Mouse (Mus musculus) embryonic facial prominence, embryonic 10.5 days (tissue): ENCODE measurements around the gene Mrpl4. TPM values are rescaled to one million over a fixed set of nuclear protein-coding genes. Genes with fewer than 3 reads are reported as not detected.

ENCODE experiments used
- DNase-seq: peaks from one replicate; pipeline ENCODE4 v3.0.0-alpha.2; 2017; ENCODE audit warnings: low spot score
- H3K27ac ChIP-seq: fragments of 300-500 bp; sonication (generic); replicated peaks from 2 replicates; pipeline ENCODE4 v1.5.1; 2016; ENCODE audit warnings: mild to moderate bottlenecking
- H3K27me3 ChIP-seq: fragments of 300-500 bp; sonication (generic); replicated peaks from 2 replicates; pipeline ENCODE4 v1.6.1; 2016; ENCODE audit warnings: low read depth, mild to moderate bottlenecking; ENCODE audit not compliant: poor library complexity, severe bottlenecking
- H3K36me3 ChIP-seq: fragments of 300-500 bp; sonication (generic); replicated peaks from 2 replicates; pipeline ENCODE4 v1.6.1; 2016; ENCODE audit warnings: mild to moderate bottlenecking, moderate library complexity
- H3K4me1 ChIP-seq: fragments of 300-500 bp; sonication (generic); 2 replicates; pipeline ENCODE4 v1.6.1; 2016
- H3K4me3 ChIP-seq: fragments of 300-500 bp; sonication (generic); 2 replicates; pipeline ENCODE4 v1.5.1; 2016; ENCODE audit warnings: mild to moderate bottlenecking, moderate library complexity
- H3K9me3 ChIP-seq: fragments of 300-500 bp; sonication (generic); 2 replicates; pipeline ENCODE4 v1.6.1; 2016; ENCODE audit warnings: mild to moderate bottlenecking
- WGBS: fragments of 180-500 bp; shearing (Covaris S2); methylation state at CpG from one replicate; pipeline ENCODE4 v1.1.7; 2016; 5-methylcytosine and 5-hydroxymethylcytosine counted together
- polyA plus RNA-seq: library from polyadenylated mRNA; unstranded; fragments of >200 nt; fragmentation: Nextera tagmentation; extraction: Ambion mirVana; gene quantifications from 2 replicates; pipeline ENCODE4 v1.2.1, GENCODE M21; 2016

Mrpl4 gene
- polyA plus RNA-seq, 1 experiment from 2014 or later = 161 TPM

DNA sequence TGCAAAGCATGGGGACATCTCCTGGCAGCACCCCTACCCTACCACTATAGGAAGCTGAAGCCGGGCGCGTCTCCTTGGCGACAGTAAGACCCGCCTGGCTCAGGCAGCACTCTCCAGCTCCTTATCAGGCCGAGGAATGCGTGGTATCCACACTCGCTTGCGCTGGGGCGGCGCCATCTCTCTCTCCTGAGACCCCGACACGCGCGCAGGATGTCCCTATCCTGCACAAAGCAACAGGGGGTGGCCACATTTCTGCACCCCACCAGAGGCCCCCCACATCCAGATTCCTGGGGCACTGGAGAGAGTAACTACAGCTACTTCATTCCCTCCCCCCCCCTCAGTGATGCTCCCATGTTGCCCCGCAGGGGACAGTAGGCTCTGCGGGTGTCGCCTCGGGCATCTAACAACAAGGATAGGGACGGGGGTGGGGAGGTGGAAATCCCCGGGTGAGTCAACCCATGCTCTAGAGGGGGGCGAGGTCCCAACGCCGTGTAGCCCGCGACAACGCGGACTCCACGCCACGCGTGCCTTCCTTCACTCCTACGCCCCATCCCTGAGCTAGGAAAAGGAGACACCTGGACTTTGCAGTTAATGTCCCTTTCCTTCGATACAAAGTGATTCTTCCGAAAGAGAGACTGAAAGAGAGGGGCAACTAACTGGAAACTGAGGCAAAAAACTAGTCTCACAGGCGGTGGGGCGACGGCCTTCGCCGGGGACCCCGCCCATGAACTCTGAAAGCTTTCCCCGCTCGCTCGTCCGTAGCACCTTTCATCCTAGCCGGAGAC lies 26.9 kb upstream of the Mrpl4 start:
- Histone ChIP-seq H3K27me3 (no peaks in the 10 kb centered on the region), H3K9me3 (no peaks in the 10 kb centered on the region), H3K4me1 (peaks cover 80% of the 10 kb centered on the region), H3K27ac (peak overlapping the region; percentile 98), H3K4me3 (peak overlapping the region; percentile 93), H3K36me3 (peaks cover 7% of the 10 kb centered on the region; the same call in 1 of the 2 replicates)
- WGBS = 1% methylated on average over 45 of the region's 45 CpGs
- DNase-seq = peak; percentile 79

DNA sequence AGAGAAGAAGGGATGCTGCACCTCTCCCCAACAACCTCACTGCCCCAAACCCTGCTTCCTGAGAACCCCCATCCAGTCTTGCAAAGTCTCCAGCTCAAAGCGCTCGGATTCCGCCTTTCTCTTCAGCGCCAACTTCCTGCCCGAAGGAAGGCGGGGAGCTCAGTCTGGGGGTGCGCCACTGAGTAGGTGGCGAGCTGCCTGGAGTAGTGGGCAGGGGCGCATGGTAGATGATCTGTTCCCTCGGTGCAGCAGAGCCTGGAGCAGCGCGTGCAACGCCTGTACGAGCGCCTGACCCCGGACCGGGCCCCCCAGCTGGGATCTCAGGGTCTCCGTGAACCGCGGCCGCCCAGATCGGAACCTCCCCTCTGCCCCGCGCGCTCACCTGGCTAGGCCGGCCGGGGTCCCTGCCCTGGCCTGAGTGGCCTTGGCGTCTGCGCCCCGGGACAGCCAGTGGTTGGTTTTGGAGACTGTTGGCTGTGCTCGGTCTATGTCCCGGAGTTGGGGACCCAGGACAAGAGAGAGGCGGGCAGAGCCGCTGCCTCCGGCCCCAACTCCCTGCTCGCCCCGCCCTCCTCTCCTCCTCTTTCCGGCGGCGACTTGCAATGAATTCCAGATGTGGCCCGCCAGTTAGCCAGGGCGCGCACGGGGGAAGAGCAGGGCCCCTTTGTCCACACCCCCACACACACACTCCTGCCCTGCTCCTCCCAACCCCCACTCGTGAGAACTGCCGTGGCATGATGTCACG lies 26.1 kb upstream of the Mrpl4 start, which contains the start of gene S1pr2:
Gene S1pr2 (minus strand): TSS at position 566 of the 745 bp plus-strand sequence.
- peak within 1 kb of the TSS; percentile 93 for H3K4me3 ChIP-seq
- peak within 1 kb of the TSS; percentile 98 for H3K27ac ChIP-seq
- DNase-seq = peak; percentile 96
- H3K27me3 ChIP-seq = no peaks in the 10 kb centered on the region
- peaks cover 75% of the 10 kb centered on the region for H3K4me1 ChIP-seq
- H3K9me3 ChIP-seq = no peaks in the 10 kb centered on the region
- no peaks in the 10 kb centered on the region for H3K36me3 ChIP-seq
- under 1% methylated on average over 47 of the region's 47 CpGs for WGBS

- Histone ChIP-seq H3K4me1 (peaks cover 68% of the 10 kb centered on the region), H3K27ac (peak overlapping the region; percentile 98), H3K4me3 (peak overlapping the region; percentile 93), H3K36me3 (no peaks in the 10 kb centered on the region), H3K9me3 (no peaks in the 10 kb centered on the region), H3K27me3 (no peaks in the 10 kb centered on the region)
- WGBS = 2% methylated on average over 4 of the region's 4 CpGs
- DNase-seq = peak; percentile 56
Measured at GRCm38 (mm10) chr9:20976961-20977689, 25.4 kb upstream of the Mrpl4 start.

DNA sequence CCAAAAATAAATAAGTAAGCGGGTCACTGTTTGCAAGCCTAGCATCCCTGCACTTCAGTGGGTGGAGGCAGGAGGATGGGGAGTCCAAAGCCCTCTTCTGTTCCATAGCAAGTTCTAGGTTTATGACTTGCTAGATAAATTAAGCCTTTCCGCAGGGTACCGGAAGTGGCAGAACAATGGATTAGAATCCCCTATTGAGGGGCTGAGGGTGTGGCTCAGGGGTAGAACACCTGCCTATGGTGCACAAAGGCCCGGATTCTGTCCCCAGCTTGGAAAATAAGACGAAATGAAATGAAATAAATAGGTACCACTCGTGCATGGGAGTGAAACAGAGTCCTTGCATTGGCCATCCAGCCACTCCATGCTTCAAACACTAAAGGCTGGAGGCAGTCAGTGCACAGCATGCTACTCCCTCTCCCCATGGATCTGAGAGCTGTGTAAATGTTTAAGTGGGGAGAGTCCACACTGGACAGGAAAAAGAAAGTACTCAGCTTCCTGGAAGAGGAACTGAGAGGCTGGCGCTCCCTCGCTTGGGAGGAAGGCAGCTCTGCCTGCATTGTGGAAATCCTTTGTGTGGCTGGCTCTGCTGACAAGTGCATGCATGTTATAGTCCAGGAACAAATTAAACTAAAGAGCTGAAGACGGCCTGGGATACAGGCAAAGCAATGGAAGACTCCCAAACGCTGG lies 24.0 kb upstream of the Mrpl4 start:
- Histone ChIP-seq H3K4me3 (no peak overlapping the region), H3K27me3 (no peaks in the 10 kb centered on the region), H3K36me3 (no peaks in the 10 kb centered on the region), H3K4me1 (peaks cover 67% of the 10 kb centered on the region), H3K9me3 (no peaks in the 10 kb centered on the region), H3K27ac (peak overlapping the region; percentile 37; the same call in 1 of the 2 replicates)
- DNase-seq = no peak
- WGBS = 63% methylated on average over 10 of the region's 10 CpGs

GRCm38 (mm10) chr9:20979181-20979580 lies 23.4 kb upstream of the Mrpl4 start:
- Histone ChIP-seq H3K27me3 (no peaks in the 10 kb centered on the region), H3K4me3 (no peak overlapping the region), H3K27ac (peak overlapping the region; percentile 37; the same call in 1 of the 2 replicates), H3K4me1 (peaks cover 64% of the 10 kb centered on the region), H3K36me3 (no peaks in the 10 kb centered on the region), H3K9me3 (no peaks in the 10 kb centered on the region)
- 65% methylated on average over 5 of the region's 5 CpGs for WGBS
- DNase-seq = no peak

DNA sequence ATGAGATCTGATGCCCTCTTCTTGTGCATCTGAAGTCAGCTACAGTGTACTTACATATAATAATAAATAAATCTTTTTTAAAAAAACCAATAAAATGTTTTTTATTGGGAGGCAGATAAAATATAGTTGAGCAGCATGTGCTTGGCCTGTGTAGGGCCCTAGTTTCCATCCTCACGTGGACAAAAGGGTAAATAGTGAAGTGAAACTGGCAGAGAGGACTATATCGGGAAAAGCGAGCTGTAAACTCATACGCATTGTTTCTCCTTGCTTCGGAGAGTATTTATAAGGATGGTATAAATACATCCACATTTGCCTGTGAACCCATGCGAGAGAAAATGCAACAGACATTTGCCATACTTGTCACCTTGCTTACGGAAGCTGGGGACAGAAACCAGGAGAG lies 22.8 kb upstream of the Mrpl4 start:
- Histone ChIP-seq H3K4me1 (peaks cover 59% of the 10 kb centered on the region), H3K4me3 (no peak overlapping the region), H3K9me3 (no peaks in the 10 kb centered on the region), H3K36me3 (no peaks in the 10 kb centered on the region), H3K27ac (no peak overlapping the region), H3K27me3 (no peaks in the 10 kb centered on the region)
- DNase-seq = no peak
- WGBS = 93% methylated on average over 7 of the region's 7 CpGs

GRCm38 (mm10) chr9:20982171-20982570 lies 20.4 kb upstream of the Mrpl4 start:
- no peak for DNase-seq
- 76% methylated on average over 3 of the region's 3 CpGs for WGBS
- no peak overlapping the region for H3K27ac ChIP-seq

DNA sequence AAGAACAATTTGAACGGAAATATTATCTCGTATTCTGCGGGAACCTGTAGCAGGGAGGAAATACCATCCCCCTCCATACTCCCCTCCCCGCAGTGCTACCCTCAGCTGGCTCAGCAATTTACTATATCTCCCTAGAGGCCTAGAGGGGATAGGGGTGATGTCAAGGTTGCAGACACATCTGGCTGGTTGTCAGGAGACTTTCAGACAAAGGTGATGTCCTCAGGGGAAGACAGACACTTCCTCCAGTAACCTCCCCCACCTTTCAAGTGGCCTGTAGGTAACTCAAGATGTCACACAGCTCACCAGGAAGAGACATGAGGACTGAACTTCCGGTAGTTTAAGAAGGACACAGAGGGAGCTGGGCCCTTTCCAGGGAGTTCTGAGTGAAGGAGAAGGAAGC lies 19.4 kb upstream of the Mrpl4 start:
- Histone ChIP-seq H3K27ac (0 out of 2 replicates have a peak overlapping the region, but pooled peaks have one; percentile 26), H3K27me3 (0 out of 2 replicates have a peak, but pooled peaks cover 4% of the 10 kb centered on the region), H3K4me1 (peaks cover 30% of the 10 kb centered on the region), H3K36me3 (no peaks in the 10 kb centered on the region), H3K9me3 (no peaks in the 10 kb centered on the region), H3K4me3 (no peak overlapping the region)
- DNase-seq = no peak
- 38% methylated on average over 5 of the region's 5 CpGs for WGBS

More at GRCm38 (mm10) chr9:20982171-20982570, 20.4 kb upstream of the Mrpl4 start:
- Histone ChIP-seq H3K36me3 (no peaks in the 10 kb centered on the region), H3K9me3 (no peaks in the 10 kb centered on the region), H3K4me3 (no peak overlapping the region), H3K4me1 (peaks cover 35% of the 10 kb centered on the region), H3K27me3 (no peaks in the 10 kb centered on the region)

DNA sequence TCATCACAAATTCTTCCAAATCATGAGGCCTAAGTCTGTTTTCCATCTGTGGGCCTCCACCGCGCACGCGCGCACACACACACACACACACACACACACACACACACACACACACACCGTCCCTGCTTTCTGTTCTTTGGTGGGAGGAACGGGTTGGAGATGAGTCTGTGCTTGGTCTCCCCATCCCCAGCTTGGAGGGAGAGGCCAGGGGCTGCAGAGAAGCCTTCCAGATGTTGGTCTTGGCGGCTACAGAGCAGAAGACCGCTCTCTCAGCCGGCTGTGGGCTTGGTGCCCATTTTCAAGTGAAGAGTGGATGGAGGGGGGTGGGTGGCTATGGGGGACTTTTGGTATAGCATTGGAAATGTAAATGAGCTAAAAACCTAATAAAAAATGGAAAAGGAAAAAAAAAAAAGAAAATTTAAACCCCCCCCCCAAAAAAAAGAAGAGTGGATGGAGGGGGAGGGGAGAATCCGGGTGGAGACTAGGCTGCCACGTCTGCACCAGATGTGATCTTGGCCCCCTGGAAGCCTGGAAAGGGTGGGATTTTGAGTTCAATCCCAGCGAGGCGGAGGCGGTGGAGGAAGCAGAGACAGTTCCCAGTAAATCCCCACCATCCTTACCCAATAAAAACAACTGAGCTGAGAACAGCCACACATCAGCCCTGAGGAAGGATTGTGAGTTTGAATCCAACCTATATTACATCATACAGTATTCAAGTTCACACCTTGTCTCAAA lies 15.4 kb upstream of the Mrpl4 start:
- WGBS = 64% methylated on average over 15 of the region's 15 CpGs
- H3K9me3 ChIP-seq = no peaks in the 10 kb centered on the region

GRCm38 (mm10) chr9:20987953-20988352 lies 14.6 kb upstream of the Mrpl4 start:
- Histone ChIP-seq H3K9me3 (no peaks in the 10 kb centered on the region), H3K4me3 (no peak overlapping the region), H3K36me3 (no peaks in the 10 kb centered on the region), H3K27me3 (peaks cover 15% of the 10 kb centered on the region; the same call in 1 of the 2 replicates), H3K4me1 (peaks cover 16% of the 10 kb centered on the region), H3K27ac (no peak overlapping the region)
- WGBS = 23% methylated on average over 7 of the region's 7 CpGs
- DNase-seq = no peak

More for the DNA sequence above, 15.4 kb upstream of the Mrpl4 start:
- Histone ChIP-seq H3K4me3 (no peak overlapping the region), H3K4me1 (peaks cover 24% of the 10 kb centered on the region), H3K27me3 (peaks cover 15% of the 10 kb centered on the region; the same call in 1 of the 2 replicates), H3K36me3 (no peaks in the 10 kb centered on the region), H3K27ac (no peak overlapping the region)
- DNase-seq = no peak

DNA sequence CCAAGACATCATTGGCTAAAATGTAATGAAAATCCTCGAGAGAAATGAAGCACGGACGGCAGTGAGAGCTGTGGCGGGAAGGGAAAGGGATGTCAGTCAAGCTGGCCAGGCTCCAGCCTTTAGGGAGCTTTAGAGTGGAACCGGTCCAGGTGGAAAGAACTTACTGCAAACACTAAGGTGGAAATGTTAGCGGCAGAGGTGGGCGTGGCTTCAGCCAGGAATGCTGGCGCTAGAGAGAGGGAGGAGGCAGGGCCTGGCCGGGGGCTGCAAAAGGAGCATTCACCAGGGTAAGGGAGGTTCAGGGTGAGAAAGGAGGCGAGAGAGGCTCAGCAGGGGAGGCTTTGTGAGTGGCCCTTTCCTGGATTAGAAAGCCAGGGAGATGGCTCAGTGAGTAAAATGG lies 11.7 kb upstream of the Mrpl4 start:
- Histone ChIP-seq H3K4me1 (peaks cover 14% of the 10 kb centered on the region), H3K9me3 (no peaks in the 10 kb centered on the region), H3K27me3 (peaks cover 15% of the 10 kb centered on the region; the same call in 1 of the 2 replicates), H3K4me3 (peak overlapping the region; percentile 40), H3K27ac (peak overlapping the region; percentile 48), H3K36me3 (no peaks in the 10 kb centered on the region)
- 2% methylated on average over 10 of the region's 10 CpGs for WGBS
- peak; percentile 73 for DNase-seq
